Mouse (Mus musculus) neural tube, embryonic 11.5 days (tissue): ENCODE results near the gene Tnk2. TPM values are rescaled to one million over a fixed set of nuclear protein-coding genes. Genes with fewer than 3 reads are reported as not detected.
"Not testable (repeated sequence)": the region's sequence is repeated elsewhere in the genome, so short reads cannot be mapped to it uniquely, and the experiment has no call there.

Experiments
- ATAC-seq: fragments of 200-750 bp; cut with Nextera tagmentation; 2 replicates; pipeline ENCODE4 v1.8.0; 2017; ENCODE audit warnings: moderate number of reproducible peaks, mild to moderate bottlenecking, moderate TSS enrichment, moderate library complexity; ENCODE audit not compliant: insufficient read depth, low FRiP score, low TSS enrichment
- DNase-seq: peaks from one replicate; pipeline ENCODE4 v3.0.0-alpha.2; 2015; ENCODE audit warnings: low spot score
- H3K27ac ChIP-seq: fragments of 300-500 bp; sonication (generic); 2 replicates; pipeline ENCODE4 v1.5.1; 2014; ENCODE audit warnings: low read depth, mild to moderate bottlenecking, low read length
- H3K27me3 ChIP-seq: fragments of 300-500 bp; sonication (generic); 2 replicates; pipeline ENCODE4 v1.6.1; 2014; ENCODE audit warnings: mild to moderate bottlenecking, low read length, mixed read lengths; ENCODE audit not compliant: control insufficient read depth, insufficient read depth
- H3K36me3 ChIP-seq: fragments of 300-500 bp; sonication (generic); 2 replicates; pipeline ENCODE4 v1.6.1; 2014; ENCODE audit warnings: mild to moderate bottlenecking, low read length, moderate library complexity, mixed read lengths; ENCODE audit not compliant: control insufficient read depth, insufficient read depth
- H3K4me1 ChIP-seq: fragments of 300-500 bp; sonication (generic); 2 replicates; pipeline ENCODE4 v1.6.1; 2014; ENCODE audit warnings: low read length, mixed read lengths; ENCODE audit not compliant: control insufficient read depth, insufficient read depth
- H3K4me2 ChIP-seq: fragments of 300-500 bp; sonication (generic); 2 replicates; pipeline ENCODE4 v1.6.1; 2014; ENCODE audit warnings: low read depth, mild to moderate bottlenecking, moderate library complexity
- H3K4me3 ChIP-seq: fragments of 300-500 bp; sonication (generic); 2 replicates; pipeline ENCODE4 v1.5.1; 2014; ENCODE audit warnings: low read depth, low read length
- H3K9ac ChIP-seq: fragments of 300-500 bp; sonication (generic); 2 replicates; pipeline ENCODE4 v1.6.1; 2014; ENCODE audit warnings: mild to moderate bottlenecking, low read length
- H3K9me3 ChIP-seq: fragments of 300-500 bp; sonication (generic); 2 replicates; pipeline ENCODE4 v1.6.1; 2016; ENCODE audit warnings: low read length; ENCODE audit not compliant: control insufficient read depth
- WGBS: fragments of 180-500 bp; shearing (Covaris S2); extraction: QIAGEN DNeasy Blood & Tissue Kit; methylation state at CpG from one replicate; pipeline ENCODE4 v1.1.7; 2014; 5-methylcytosine and 5-hydroxymethylcytosine counted together
- polyA plus RNA-seq: library from polyadenylated mRNA; unstranded; fragments of >200 nt; fragmentation: Nextera tagmentation; extraction: Ambion mirVana; gene quantifications from 2 replicates; pipeline ENCODE4 v1.2.1, GENCODE M21; 2014

Tnk2 gene
- polyA plus RNA-seq, 1 experiment from 2014 or later: 7.0 TPM

- not testable (repeated sequence) for H3K27me3 ChIP-seq, DNase-seq, H3K9ac ChIP-seq, H3K4me3 ChIP-seq, ATAC-seq, H3K4me2 ChIP-seq, H3K9me3 ChIP-seq, H3K36me3 ChIP-seq, H3K27ac ChIP-seq
- H3K4me1 ChIP-seq: peaks cover 11% of the 10 kb centered on the region
- 71% methylated on average over 2 of the region's 2 CpGs for WGBS
These were observed 3.0 kb upstream of the Tnk2 start for GRCm38 (mm10) chr16:32640683-32641082.

GRCm38 (mm10) chr16:32641440-32642219 lies 2.0 kb upstream of the Tnk2 start:
- no peak overlapping the region for H3K9ac ChIP-seq
- H3K9me3 ChIP-seq: no peaks in the 10 kb centered on the region
- no peaks in the 10 kb centered on the region for H3K36me3 ChIP-seq
- 64% methylated on average over 18 of the region's 20 CpGs for WGBS
- H3K4me2 ChIP-seq: no peak overlapping the region
- H3K27ac ChIP-seq: no peak overlapping the region
- ATAC-seq (no peak), DNase-seq (no peak)
- H3K4me3 ChIP-seq: no peak overlapping the region
- H3K27me3 ChIP-seq: no peaks in the 10 kb centered on the region
- peaks cover 16% of the 10 kb centered on the region for H3K4me1 ChIP-seq

- ATAC-seq (no peak), DNase-seq (no peak)
- Histone ChIP-seq H3K4me2 (no peak overlapping the region), H3K4me1 (peaks cover 16% of the 10 kb centered on the region), H3K9me3 (no peaks in the 10 kb centered on the region), H3K36me3 (no peaks in the 10 kb centered on the region), H3K9ac (no peak overlapping the region), H3K4me3 (no peak overlapping the region), H3K27ac (no peak overlapping the region), H3K27me3 (no peaks in the 10 kb centered on the region)
- 66% methylated on average over 13 of the region's 13 CpGs for WGBS
These were observed 1.4 kb upstream of the Tnk2 start for GRCm38 (mm10) chr16:32642280-32642679.

- peak; percentile 67 for DNase-seq
- no peaks in the 10 kb centered on the region for H3K36me3 ChIP-seq
- no peaks in the 10 kb centered on the region for H3K27me3 ChIP-seq
- peak overlapping the region; percentile 87 for H3K4me2 ChIP-seq
- H3K4me3 ChIP-seq: peak overlapping the region; percentile 91
- H3K4me1 ChIP-seq: peaks cover 16% of the 10 kb centered on the region
- WGBS: under 1% methylated on average over 35 of the region's 82 CpGs
- H3K9me3 ChIP-seq: no peaks in the 10 kb centered on the region
- ATAC-seq: peak; percentile 73
- peak overlapping the region; percentile 65 for H3K27ac ChIP-seq
- H3K9ac ChIP-seq: peak overlapping the region; percentile 85
These were observed 561 bp downstream of the Tnk2 start for GRCm38 (mm10) chr16:32644069-32644800.

GRCm38 (mm10) chr16:32644801-32645170 lies 1.1 kb downstream of the Tnk2 start:
- WGBS: 15% methylated on average over 12 of the region's 12 CpGs
- no peak for DNase-seq
- H3K4me1 ChIP-seq: peaks cover 16% of the 10 kb centered on the region
- peak overlapping the region; percentile 91 for H3K4me3 ChIP-seq
- peak overlapping the region; percentile 87 for H3K4me2 ChIP-seq
- peak overlapping the region; percentile 65; the same call in 1 of the 2 replicates for H3K27ac ChIP-seq
- H3K36me3 ChIP-seq: no peaks in the 10 kb centered on the region
- H3K9ac ChIP-seq: peak overlapping the region; percentile 85
- no peak for ATAC-seq
- no peaks in the 10 kb centered on the region for H3K27me3 ChIP-seq
- H3K9me3 ChIP-seq: no peaks in the 10 kb centered on the region

GRCm38 (mm10) chr16:32645361-32645914 lies 1.8 kb downstream of the Tnk2 start:
- H3K4me1 ChIP-seq: peaks cover 16% of the 10 kb centered on the region
- 33% methylated on average over 14 of the region's 14 CpGs for WGBS
- H3K27me3 ChIP-seq: no peaks in the 10 kb centered on the region
- H3K27ac ChIP-seq: no peak overlapping the region
- DNase-seq (peak; percentile 38), ATAC-seq (no peak)
- H3K9ac ChIP-seq: no peak overlapping the region
- H3K4me3 ChIP-seq: peak overlapping the region; percentile 91
- no peaks in the 10 kb centered on the region for H3K36me3 ChIP-seq
- H3K9me3 ChIP-seq: no peaks in the 10 kb centered on the region
- peak overlapping the region; percentile 87 for H3K4me2 ChIP-seq

- Histone ChIP-seq H3K4me3 (no peak overlapping the region), H3K9ac (no peak overlapping the region), H3K4me1 (peaks cover 16% of the 10 kb centered on the region), H3K4me2 (peak overlapping the region; percentile 87), H3K27me3 (no peaks in the 10 kb centered on the region), H3K27ac (no peak overlapping the region), H3K9me3 (no peaks in the 10 kb centered on the region), H3K36me3 (no peaks in the 10 kb centered on the region)
- ATAC-seq (no peak), DNase-seq (no peak)
- 92% methylated on average over 9 of the region's 9 CpGs for WGBS
These were observed 2.3 kb downstream of the Tnk2 start for GRCm38 (mm10) chr16:32646014-32646413.

- H3K27me3 ChIP-seq: no peaks in the 10 kb centered on the region
- DNase-seq (no peak), ATAC-seq (no peak)
- no peak overlapping the region for H3K4me2 ChIP-seq
- no peak overlapping the region for H3K27ac ChIP-seq
- H3K9me3 ChIP-seq: no peaks in the 10 kb centered on the region
- no peak overlapping the region for H3K4me3 ChIP-seq
- peaks cover 16% of the 10 kb centered on the region for H3K4me1 ChIP-seq
- H3K36me3 ChIP-seq: no peaks in the 10 kb centered on the region
- no peak overlapping the region for H3K9ac ChIP-seq
These were observed 4.0 kb downstream of the Tnk2 start for GRCm38 (mm10) chr16:32647712-32648111.
